Mouse (Mus musculus) MEL (cell line): ENCODE data around the gene Gsta3. TPM values are rescaled to one million over a fixed set of nuclear protein-coding genes. Genes with fewer than 3 reads are reported as not detected.

ENCODE experiments used
- DNase-seq: peaks from one replicate; pipeline ENCODE4 v3.0.0; 2011; ENCODE audit warnings: low read depth, low spot score
- H3K27ac ChIP-seq: 2 replicates; pipeline ENCODE4 v1.5.1; 2012; ENCODE audit warnings: low read depth, mild to moderate bottlenecking, control low read depth, low read length, moderate library complexity; ENCODE audit not compliant: control insufficient read depth
- H3K27me3 ChIP-seq, 2 experiments: fragments of 150-350 bp in 1 of 2; sonication (generic) in 1 of 2; 2 replicates each; pipeline ENCODE4 v1.6.1; 2012; ENCODE audit warnings: low read length in 2 of 2, mild to moderate bottlenecking in 2 of 2, improper control_type of control experiment in 1 of 2, moderate library complexity in 1 of 2; ENCODE audit not compliant: insufficient read depth in 2 of 2, control insufficient read depth in 1 of 2
- H3K36me3 ChIP-seq, 2 experiments: 2 replicates each; pipeline ENCODE4 v1.6.1; 2012 to 2014; ENCODE audit warnings: low read length in 2 of 2, improper control_type of control experiment in 1 of 2, inconsistent platforms in 1 of 2, mild to moderate bottlenecking in 1 of 2; ENCODE audit not compliant: insufficient read depth in 2 of 2, control insufficient read depth in 1 of 2
- H3K4me1 ChIP-seq, 2 experiments: fragments of 150-350 bp in 1 of 2; sonication (generic) in 1 of 2; 2 replicates each; pipeline ENCODE4 v1.6.1; 2012; ENCODE audit warnings: low read length in 2 of 2, improper control_type of control experiment in 1 of 2, mild to moderate bottlenecking in 1 of 2; ENCODE audit not compliant: insufficient read depth in 2 of 2, control insufficient read depth in 1 of 2
- H3K4me3 ChIP-seq, 2 experiments: fragments of 150-350 bp in 1 of 2; sonication (generic) in 1 of 2; 2 replicates each; pipeline ENCODE4 v1.5.1; 2012; ENCODE audit warnings: low read depth in 2 of 2, low read length in 2 of 2, mild to moderate bottlenecking in 2 of 2, moderate library complexity in 2 of 2, control low read depth in 1 of 2, improper control_type of control experiment in 1 of 2; ENCODE audit not compliant: control insufficient read depth in 1 of 2, insufficient read depth in 1 of 2
- H3K79me2 ChIP-seq: 2 replicates; pipeline ENCODE4 v1.6.1; 2012; ENCODE audit warnings: mild to moderate bottlenecking, low read length, moderate library complexity; ENCODE audit not compliant: control insufficient read depth, poor library complexity, insufficient read depth
- H3K9ac ChIP-seq: 2 replicates; pipeline ENCODE4 v1.6.1; 2012; ENCODE audit warnings: low read depth, mild to moderate bottlenecking, control low read depth, low read length, moderate library complexity; ENCODE audit not compliant: control insufficient read depth, poor library complexity, severe bottlenecking
- H3K9me3 ChIP-seq: fragments of 150-350 bp; sonication (generic); replicated peaks from 2 replicates; pipeline ENCODE4 v1.6.1; 2012; ENCODE audit warnings: mild to moderate bottlenecking, low read length, improper control_type of control experiment, moderate library complexity; ENCODE audit not compliant: insufficient read depth
- BHLHE40 ChIP-seq: IDR thresholded peaks from 2 replicates; pipeline ENCODE4 v1.6.1; 2012; ENCODE audit warnings: low read depth, mild to moderate bottlenecking, inconsistent platforms, low read length, improper control_type of control experiment, borderline replicate concordance
- CHD1 ChIP-seq: IDR thresholded peaks from 2 replicates; pipeline ENCODE4 v1.6.1; 2012; ENCODE audit warnings: low read depth, mild to moderate bottlenecking, inconsistent platforms, low read length, improper control_type of control experiment
- E2F4 ChIP-seq: IDR thresholded peaks from 2 replicates; pipeline ENCODE4 v1.6.1; 2011; ENCODE audit warnings: low read depth, low read length, improper control_type of control experiment, borderline replicate concordance
- ELF1 ChIP-seq: IDR thresholded peaks from 2 replicates; pipeline ENCODE4 v1.6.1; 2014; ENCODE audit warnings: low read depth, mild to moderate bottlenecking, inconsistent platforms, low read length, improper control_type of control experiment, moderate library complexity
- MYB ChIP-seq: IDR thresholded peaks from 2 replicates; pipeline ENCODE4 v1.6.1; 2011; ENCODE audit warnings: mild to moderate bottlenecking, low read depth, low read length, improper control_type of control experiment
- NELFE ChIP-seq: IDR thresholded peaks from 2 replicates; pipeline ENCODE4 v1.6.1; 2011; ENCODE audit warnings: low read depth, low read length, improper control_type of control experiment
- POLR2AphosphoS2 ChIP-seq: IDR thresholded peaks from 2 replicates; pipeline ENCODE4 v1.6.1; 2011; ENCODE audit warnings: low read length, improper control_type of control experiment
- POLR2AphosphoS5 ChIP-seq: IDR thresholded peaks from 2 replicates; pipeline ENCODE4 v1.6.1; 2012; ENCODE audit warnings: low read depth, borderline replicate concordance, mild to moderate bottlenecking, inconsistent platforms, low read length, moderate library complexity, mixed read lengths
- TAL1 ChIP-seq: IDR thresholded peaks from 2 replicates; pipeline ENCODE4 v1.6.1; 2012; ENCODE audit warnings: mild to moderate bottlenecking, inconsistent platforms, low read length, moderate library complexity, mixed read lengths
- USF1 ChIP-seq: IDR thresholded peaks from 2 replicates; pipeline ENCODE4 v1.6.1; 2014; ENCODE audit warnings: low read depth, mild to moderate bottlenecking, inconsistent platforms, low read length, improper control_type of control experiment, moderate library complexity
- USF2 ChIP-seq, 2 experiments: IDR thresholded peaks; 2 replicates each; pipeline ENCODE4 v1.6.1; 2011 to 2012; ENCODE audit warnings: improper control_type of control experiment in 2 of 2, low read length in 2 of 2, borderline replicate concordance in 1 of 2, inconsistent platforms in 1 of 2, low read depth in 1 of 2, mild to moderate bottlenecking in 1 of 2; ENCODE audit not compliant: insufficient read depth in 1 of 2
- ZNF384 ChIP-seq: IDR thresholded peaks from 2 replicates; pipeline ENCODE4 v1.6.1; 2012; ENCODE audit warnings: low read depth, mild to moderate bottlenecking, inconsistent platforms, low read length, improper control_type of control experiment
- polyA plus RNA-seq, 2 experiments: library from polyadenylated mRNA; stranded (reverse) in 1 of 2; unstranded in 1 of 2; fragments of >175 nt in 1 of 2; fragments of >200 nt in 1 of 2; gene quantifications; 2 replicates each; pipeline versions ENCODE4 v1.2.1 to v1.2.4; 2012; ENCODE audit warnings: low replicate concordance in 2 of 2, low read depth in 1 of 2; ENCODE audit not compliant: insufficient read length in 2 of 2, insufficient read depth in 1 of 2, missing spikeins in 1 of 2
- total RNA-seq: library from RNA; depleted of rRNA; stranded (reverse); fragments of 300-350 nt; gene quantifications from 2 replicates; pipeline ENCODE4 v1.2.3, GENCODE M21; 2012

The Gsta3 gene
- total and polyA plus RNA-seq, 3 experiments, result 2.2 to 3.4 TPM; not detected in 1

DNA sequence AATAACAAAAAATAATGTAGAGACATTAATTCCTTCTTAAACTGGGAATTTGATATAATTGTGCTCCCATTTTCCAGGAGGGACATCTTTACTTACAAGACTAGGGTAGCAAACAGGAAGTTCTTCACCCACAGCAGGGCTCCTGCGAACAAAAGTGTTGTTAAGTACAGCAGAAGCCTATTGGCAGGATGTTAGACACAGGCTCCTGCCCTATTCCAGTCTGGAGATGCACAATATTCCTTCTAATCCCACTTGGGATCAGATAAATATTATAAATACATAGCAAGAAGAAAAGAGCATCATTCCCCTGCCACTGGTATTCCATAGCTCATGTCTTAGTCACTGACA is 12.9 kb downstream of the Gsta3 start:
- H3K79me2 ChIP-seq, result no peaks in the 10 kb centered on the region
- H3K36me3 ChIP-seq, result peaks cover 0 to 5% of the 10 kb centered on the region in 2 experiments; a peak in 2 of 4 replicates
- H3K4me3 ChIP-seq, result no peak overlapping the region
- no peak overlapping the region for H3K27ac ChIP-seq
- no peak for DNase-seq
- H3K9ac ChIP-seq, result no peak overlapping the region
- H3K27me3 ChIP-seq, result no peaks in the 10 kb centered on the region
- H3K9me3 ChIP-seq, result no peaks in the 10 kb centered on the region
- peaks cover 9 to 10% of the 10 kb centered on the region in 2 experiments for H3K4me1 ChIP-seq
- TF ChIP-seq POLR2AphosphoS2 (no peak), BHLHE40 (no peak), USF2 (IDR thresholded peaks at IDR 0.05; ENCODE audit: borderline replicate concordance in 1 of 2, insufficient read depth in 1 of 2, low read depth in 1 of 2, low read length in 2 of 2) (no peak), POLR2AphosphoS5 (no peak), E2F4 (no peak)

- Histone ChIP-seq H3K36me3 (peaks cover 0 to 3% of the 10 kb centered on the region in 2 experiments; a peak in 1 of 4 replicates), H3K27ac (no peak overlapping the region)
Measured at GRCm38 (mm10) chr1:21253856-21254255, 13.5 kb downstream of the Gsta3 start.

GRCm38 (mm10) chr1:21255625-21256345 is 15.4 kb downstream of the Gsta3 start:
- Histone ChIP-seq H3K27me3 (no peaks in the 10 kb centered on the region), H3K36me3 (no peaks in the 10 kb centered on the region), H3K79me2 (no peaks in the 10 kb centered on the region), H3K4me1 (no peaks in the 10 kb centered on the region), H3K4me3 (no peak overlapping the region), H3K27ac (no peak overlapping the region), H3K9me3 (no peaks in the 10 kb centered on the region), H3K9ac (no peak overlapping the region)
- TF ChIP-seq USF2 (IDR thresholded peaks at IDR 0.05; ENCODE audit: borderline replicate concordance in 1 of 2, insufficient read depth in 1 of 2, low read depth in 1 of 2, low read length in 2 of 2), result no peak
- TF ChIP-seq ELF1, result no peak
- TF ChIP-seq USF1, result no peak
- no peak for TF ChIP-seq CHD1
- TF ChIP-seq ZNF384, result no peak
- no peak for TF ChIP-seq MYB
- no peak for TF ChIP-seq TAL1
- DNase-seq, result no peak

More at GRCm38 (mm10) chr1:21253856-21254255, 13.5 kb downstream of the Gsta3 start:
- Histone ChIP-seq H3K4me1 (peaks cover 4 to 5% of the 10 kb centered on the region in 2 experiments), H3K9ac (no peak overlapping the region), H3K4me3 (no peak overlapping the region), H3K9me3 (no peaks in the 10 kb centered on the region), H3K79me2 (no peaks in the 10 kb centered on the region), H3K27me3 (no peaks in the 10 kb centered on the region)
- DNase-seq, result no peak
- no peak for TF ChIP-seq NELFE
